8 mouse cellular contexts compared by ENCODE assay signal in the genomic region with DNA sequence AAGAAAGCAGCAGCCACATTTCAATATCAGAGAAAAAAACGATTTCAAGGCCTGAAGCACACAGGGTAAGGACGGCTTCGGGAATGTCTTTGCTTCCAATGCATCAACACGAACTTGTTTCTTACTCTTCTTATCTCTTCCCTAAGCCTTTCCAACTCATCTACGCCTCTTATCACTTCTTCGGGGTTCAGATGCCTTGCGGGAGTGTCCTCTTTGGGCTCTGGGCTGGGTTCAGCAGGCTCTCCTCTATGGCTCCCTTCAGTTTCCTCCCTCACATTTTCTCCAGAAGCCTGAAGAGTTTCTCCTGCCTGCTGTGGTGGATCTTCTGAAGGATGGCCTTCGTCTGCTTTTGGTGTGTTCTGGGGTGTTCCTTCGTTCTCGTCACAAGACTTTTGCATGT. TPM values are rescaled to one million over a fixed set of nuclear protein-coding genes. Genes with fewer than 3 reads are reported as not detected.
DNase-seq lines count a peak whose midpoint lies in the region; ATAC-seq and TF ChIP-seq lines count a peak whose summit lies in the region.

No protein-coding gene starts in this region.

- no peak for TF ChIP-seq POLR2A in thymus, adult 2 months (IDR thresholded peaks at IDR 0.05; ENCODE audit: control insufficient read depth, extremely low read depth, insufficient read depth, low read length, poor library complexity)

- peak overlapping the region; percentile 47 for H3K4me2 ChIP-seq in hindbrain, embryonic 12.5 days (replicated peaks)
- H3K4me2 ChIP-seq in midbrain, embryonic 11.5 days = peak overlapping the region; percentile 45

- TF ChIP-seq CTCF in thymus, adult 2 months (IDR thresholded peaks at IDR 0.05; ENCODE audit: borderline replicate concordance, control insufficient read depth, extremely low read depth, insufficient read depth, low read length, poor library complexity) = no peak

- peak overlapping the region; percentile 38 for H3K9ac ChIP-seq in hindbrain, embryonic 12.5 days
- peak overlapping the region; percentile 20; the same call in 1 of the 2 replicates for H3K9ac ChIP-seq in midbrain, embryonic 11.5 days (ENCODE audit: low read length)

- H3K4me3 ChIP-seq in hindbrain, embryonic 12.5 days = peak overlapping the region; percentile 53
- H3K4me3 ChIP-seq in midbrain, embryonic 11.5 days (ENCODE audit: low read depth, low read length) = peak overlapping the region; percentile 49
- no peak overlapping the region for H3K4me3 ChIP-seq in thymus, adult 2 months (ENCODE audit: control insufficient read depth, insufficient read depth, low read length)

- H3K4me1 ChIP-seq in hindbrain, embryonic 12.5 days = 0 out of 2 replicates have a peak, but pooled peaks cover 2% of the 10 kb centered on the region
- H3K4me1 ChIP-seq in midbrain, embryonic 11.5 days (ENCODE audit: control insufficient read depth, insufficient read depth, low read length) = no peaks in the 10 kb centered on the region; the same call in 1 of the 2 replicates
- no peaks in the 10 kb centered on the region for H3K4me1 ChIP-seq in thymus, adult 2 months (replicated peaks; ENCODE audit: control insufficient read depth, insufficient read depth, low read length)

- H3K36me3 ChIP-seq in hindbrain, embryonic 12.5 days = no peaks in the 10 kb centered on the region
- no peaks in the 10 kb centered on the region for H3K36me3 ChIP-seq in midbrain, embryonic 11.5 days (ENCODE audit: control insufficient read depth, insufficient read depth, low read length)
- H3K36me3 ChIP-seq in thymus, adult 2 months (ENCODE audit: control insufficient read depth, insufficient read depth, low read length) = no peaks in the 10 kb centered on the region

- H3K27ac ChIP-seq in hindbrain, embryonic 12.5 days = no peak overlapping the region
- no peak overlapping the region for H3K27ac ChIP-seq in midbrain, embryonic 11.5 days (ENCODE audit: low read depth, low read length)
- H3K27ac ChIP-seq in thymus, adult 2 months (ENCODE audit: control insufficient read depth, insufficient read depth, low read length) = no peak overlapping the region

- WGBS in hindbrain, embryonic 12.5 days = 64% methylated on average over 10 of the region's 10 CpGs
- WGBS in midbrain, embryonic 11.5 days = 65% methylated on average over 10 of the region's 10 CpGs
- 96% methylated on average over 10 of the region's 10 CpGs for WGBS in thymus, adult 2 months

- no peaks in the 10 kb centered on the region for H3K27me3 ChIP-seq in hindbrain, embryonic 12.5 days
- H3K27me3 ChIP-seq in midbrain, embryonic 11.5 days (ENCODE audit: control insufficient read depth, insufficient read depth, low read length) = no peaks in the 10 kb centered on the region
- no peaks in the 10 kb centered on the region for H3K27me3 ChIP-seq in thymus, adult 2 months (ENCODE audit: control insufficient read depth, insufficient read depth, low read length)

- ATAC-seq in hindbrain, embryonic 12.5 days (ENCODE audit: low FRiP score) = no peak
- ATAC-seq in midbrain, embryonic 11.5 days (ENCODE audit: low FRiP score) = no peak

- DNase-seq in adrenal gland, adult 2 months = peak; percentile 1
- DNase-seq in adrenal gland, postnatal 10 days = no peak
- DNase-seq in c-Kit-positive CD71-positive TER-119-positive erythroid progenitor cells, embryonic 14.5 days (ENCODE audit: low spot score) = peak; percentile 47
- DNase-seq in midbrain, embryonic 11.5 days (ENCODE audit: low spot score, missing footprints) = no peak
- DNase-seq in adrenal gland, postnatal 36 days = no peak
- no peak for DNase-seq in frontal cortex, postnatal 25 days (ENCODE audit: low spot score in 2 of 2)
- no peak for DNase-seq in thymus, adult 2 months

- no peaks in the 10 kb centered on the region for H3K9me3 ChIP-seq in hindbrain, embryonic 12.5 days (replicated peaks)
- no peaks in the 10 kb centered on the region for H3K9me3 ChIP-seq in midbrain, embryonic 11.5 days (ENCODE audit: control insufficient read depth, low read length)

RNA-seq across cellular contexts. Expression of a gene that starts 1.5 kb away (rescaled TPM):
- 10 to 100 TPM; 37.1 to 56.5 TPM for total RNA-seq in adrenal gland, adult 2 months (2021)
- 0.87 and 1.2 TPM in 2 replicates for polyA plus RNA-seq in adrenal gland, adult 2 months (2012; rRNA removed)
- total RNA-seq in adrenal gland, postnatal 10 days (2021) = 10 to 100 TPM; 43.3 to 53.2 TPM
- 168 and 189 TPM in 2 replicates for polyA plus RNA-seq in hindbrain, embryonic 12.5 days (2016; fragmentation: Nextera tagmentation; extraction: Ambion mirVana)
- polyA plus RNA-seq in midbrain, embryonic 11.5 days (2014; fragmentation: Nextera tagmentation; extraction: Ambion mirVana) = 214 and 243 TPM in 2 replicates
- total RNA-seq in adrenal gland, postnatal 36 days (2021) = 10 to 100 TPM; 53.8 to 56.6 TPM
- polyA plus RNA-seq in thymus, adult 2 months (2012; rRNA removed) = 0.96 and 1.2 TPM in 2 replicates

RNA-seq across cellular contexts. Expression of a gene that starts 31.8 kb away (rescaled TPM):
- total RNA-seq in adrenal gland, adult 2 months (2021) = 1 to 10 TPM; 3.3 to 7.9 TPM
- 0.30 TPM in 1 of 2 replicates, not detected in the other for polyA plus RNA-seq in adrenal gland, adult 2 months (2012; rRNA removed)
- total RNA-seq in adrenal gland, postnatal 10 days (2021) = 10 to 100 TPM; 12.1 to 13.5 TPM
- 71.4 and 77.7 TPM in 2 replicates for polyA plus RNA-seq in hindbrain, embryonic 12.5 days (2016; fragmentation: Nextera tagmentation; extraction: Ambion mirVana)
- polyA plus RNA-seq in midbrain, embryonic 11.5 days (2014; fragmentation: Nextera tagmentation; extraction: Ambion mirVana) = 97.9 and 102 TPM in 2 replicates
- 1 to 10 TPM; 8.3 to 9.5 TPM for total RNA-seq in adrenal gland, postnatal 36 days (2021)
- not detected in 2 replicates for polyA plus RNA-seq in thymus, adult 2 months (2012; rRNA removed)

RNA-seq across cellular contexts. Expression of a gene that starts 33.1 kb away (rescaled TPM):
- 1 to 10 TPM in 1 of 2 experiments, under 1 TPM in 1; 0.69 to 2.3 TPM for total RNA-seq in adrenal gland, adult 2 months (2021)
- polyA plus RNA-seq in adrenal gland, adult 2 months (2012; rRNA removed) = not detected in 2 replicates
- 1 to 10 TPM; 3.3 to 7.3 TPM for total RNA-seq in adrenal gland, postnatal 10 days (2021)
- polyA plus RNA-seq in hindbrain, embryonic 12.5 days (2016; fragmentation: Nextera tagmentation; extraction: Ambion mirVana) = 13.9 and 16.1 TPM in 2 replicates
- 1.8 and 2.6 TPM in 2 replicates for polyA plus RNA-seq in midbrain, embryonic 11.5 days (2014; fragmentation: Nextera tagmentation; extraction: Ambion mirVana)
- 1 to 10 TPM in 1 of 2 experiments, not detected in 1; 1.8 TPM for total RNA-seq in adrenal gland, postnatal 36 days (2021)
- polyA plus RNA-seq in thymus, adult 2 months (2012; rRNA removed) = 0.12 TPM in 1 of 2 replicates, not detected in the other

RNA-seq across cellular contexts. Expression of a gene that starts 44.0 kb away (rescaled TPM):
- not detected for total RNA-seq in adrenal gland, adult 2 months (2021)
- not detected in 2 replicates for polyA plus RNA-seq in adrenal gland, adult 2 months (2012; rRNA removed)
- 10 to 100 TPM; 14.9 to 27.1 TPM for total RNA-seq in adrenal gland, postnatal 10 days (2021)
- polyA plus RNA-seq in hindbrain, embryonic 12.5 days (2016; fragmentation: Nextera tagmentation; extraction: Ambion mirVana) = 2.1 and 7.2 TPM in 2 replicates
- 0.81 and 1.0 TPM in 2 replicates for polyA plus RNA-seq in midbrain, embryonic 11.5 days (2014; fragmentation: Nextera tagmentation; extraction: Ambion mirVana)
- not detected for total RNA-seq in adrenal gland, postnatal 36 days (2021)
- polyA plus RNA-seq in thymus, adult 2 months (2012; rRNA removed) = not detected in 2 replicates

RNA-seq across cellular contexts. Expression of a gene that starts 44.7 kb away (rescaled TPM):
- total RNA-seq in adrenal gland, adult 2 months (2021) = 10 to 100 TPM; 12.9 to 20.5 TPM
- 1.5 and 1.9 TPM in 2 replicates for polyA plus RNA-seq in adrenal gland, adult 2 months (2012; rRNA removed)
- 10 to 100 TPM; 15.1 to 17.5 TPM for total RNA-seq in adrenal gland, postnatal 10 days (2021)
- 100 TPM in 2 replicates for polyA plus RNA-seq in hindbrain, embryonic 12.5 days (2016; fragmentation: Nextera tagmentation; extraction: Ambion mirVana)
- polyA plus RNA-seq in midbrain, embryonic 11.5 days (2014; fragmentation: Nextera tagmentation; extraction: Ambion mirVana) = 109 and 129 TPM in 2 replicates
- 10 to 100 TPM in 1 of 2 experiments, 1 to 10 TPM in 1; 9.7 to 14.6 TPM for total RNA-seq in adrenal gland, postnatal 36 days (2021)
- polyA plus RNA-seq in thymus, adult 2 months (2012; rRNA removed) = 1.5 and 2.1 TPM in 2 replicates

Comparison
In these comparisons a context has a peak if more than half of its experiments do, and no peak if none do; other contexts are left out.
1. DNase-seq: peak in adrenal gland, adult 2 months (single experiment) and c-Kit-positive CD71-positive TER-119-positive erythroid progenitor cells, embryonic 14.5 days (single experiment); none in adrenal gland, postnatal 10 days (single experiment), midbrain, embryonic 11.5 days (single experiment), adrenal gland, postnatal 36 days (0 of 2), frontal cortex, postnatal 25 days (0 of 2) and thymus, adult 2 months (single experiment).
2. RNA of a gene that starts 1.5 kb away (polyA plus RNA-seq): 214 to 243 TPM in midbrain, embryonic 11.5 days and 168 to 189 TPM in hindbrain, embryonic 12.5 days; 0.96 to 1.2 TPM in thymus, adult 2 months and 0.87 to 1.2 TPM in adrenal gland, adult 2 months; every median in the first group is over 10 times any median in the second.
3. RNA of a gene that starts 31.8 kb away (polyA plus RNA-seq): 97.9 to 102 TPM in midbrain, embryonic 11.5 days and 71.4 to 77.7 TPM in hindbrain, embryonic 12.5 days; 0.30 TPM in adrenal gland, adult 2 months and not detected in thymus, adult 2 months; every median in the first group is over 10 times any median in the second.